Mouse (Mus musculus) T-helper 2 cell (primary cell): Measurements from ENCODE around the gene Trim6.
"Not testable (repeated sequence)": the region's sequence is repeated elsewhere in the genome, so short reads cannot be mapped to it uniquely, and the experiment has no call there.

ENCODE experiments used
- in situ Hi-C: fragments of 300-600 bp; cut with MboI, MseI; formaldehyde crosslinking; loops from one replicate; pipeline ENCODE4 v1.15.1; 2025; ENCODE audit warnings: high pct_unique_total_duplicates

The Trim6 gene

GRCm38 (mm10) chr7:104218701-104219569 is at the start of gene Trim6:
Gene Trim6 (plus strand): TSS chr7:104218793.
- in situ Hi-C loops: loop anchor here (25.0 kb wide), 1 partner anchor 368 kb away; the partner anchor contains the start of genes Olfr653 and Olfr654

- in situ Hi-C loops: no loop called here
Observed at GRCm38 (mm10) chr7:104169634-104170204, 48.9 kb upstream of the Trim6 start.

GRCm38 (mm10) chr7:104175085-104175484 is 43.5 kb upstream of the Trim6 start:
- in situ Hi-C loops: loop anchor here (25.0 kb wide), 1 partner anchor 1312 kb away; the partner anchor contains the start of gene Cavin3

GRCm38 (mm10) chr7:104178422-104179054 is 40.1 kb upstream of the Trim6 start:
- in situ Hi-C loops: loop anchor here (25.0 kb wide), 1 partner anchor 1309 kb away; the partner anchor contains the start of gene Cavin3

- in situ Hi-C loops: loop anchor here (25.0 kb wide), 1 partner anchor 1308 kb away; the partner anchor contains the start of gene Cavin3
Observed at GRCm38 (mm10) chr7:104179074-104179473, 39.5 kb upstream of the Trim6 start.

GRCm38 (mm10) chr7:104183292-104183691 is 35.3 kb upstream of the Trim6 start, which contains the start of gene Olfr648:
Gene Olfr648 (minus strand): TSS chr7:104183392.
- in situ Hi-C loops: loop anchor here (10.0 to 25.0 kb wide), 2 partner anchors 228 to 1304 kb away; partner anchors contain the start of gene Cavin3

GRCm38 (mm10) chr7:104191275-104191674 is 27.3 kb upstream of the Trim6 start:
- in situ Hi-C loops: loop anchor here (25.0 kb wide), 1 partner anchor 1296 kb away; the partner anchor contains the start of gene Cavin3

GRCm38 (mm10) chr7:104195885-104196284 is 22.7 kb upstream of the Trim6 start, which contains the start of gene Olfr649:
Gene Olfr649 (minus strand): TSS chr7:104195985.
- in situ Hi-C loops: loop anchor here (25.0 kb wide), 1 partner anchor 1291 kb away; the partner anchor contains the start of gene Cavin3

GRCm38 (mm10) chr7:104199822-104200221 is 18.8 kb upstream of the Trim6 start:
- in situ Hi-C loops: loop anchor here (25.0 kb wide), 2 partner anchors 387 to 1287 kb away; partner anchors contain the start of genes Cavin3, Olfr653 and Olfr654

GRCm38 (mm10) chr7:104206197-104206596 is 12.4 kb upstream of the Trim6 start:
- in situ Hi-C loops: loop anchor here (25.0 kb wide), 1 partner anchor 381 kb away; the partner anchor contains the start of genes Olfr653 and Olfr654

- in situ Hi-C loops: loop anchor here (25.0 kb wide), 1 partner anchor 371 kb away; the partner anchor contains the start of genes Olfr653 and Olfr654
Observed at GRCm38 (mm10) chr7:104216011-104216535, 2.5 kb upstream of the Trim6 start.

- in situ Hi-C loops: loop anchor here (25.0 kb wide), 1 partner anchor 369 kb away; the partner anchor contains the start of genes Olfr653 and Olfr654
Observed at GRCm38 (mm10) chr7:104217881-104218280, 712 bp upstream of the Trim6 start.

GRCm38 (mm10) chr7:104231203-104231602 is 12.6 kb downstream of the Trim6 start:
- in situ Hi-C loops: loop anchor here (10.0 kb wide), 1 partner anchor 74 kb away; no protein-coding TSS in a partner anchor

GRCm38 (mm10) chr7:104240857-104241256 is 22.3 kb downstream of the Trim6 start:
- in situ Hi-C loops: no loop called here

GRCm38 (mm10) chr7:104243616-104244015 is 25.0 kb downstream of the Trim6 start:
- in situ Hi-C loops: no loop called here

- in situ Hi-C loops: no loop called here
Observed at GRCm38 (mm10) chr7:104244287-104245181, 25.9 kb downstream of the Trim6 start, which contains the start of gene Trim34a. Gene Trim34a (plus strand): TSS chr7:104244457.

- in situ Hi-C loops: loop anchor here (5.0 kb wide), 1 partner anchor 77 kb away; no protein-coding TSS in a partner anchor
Observed at GRCm38 (mm10) chr7:104260380-104260779, 41.8 kb downstream of the Trim6 start.

GRCm38 (mm10) chr7:104265335-104265734 is 46.7 kb downstream of the Trim6 start:
- in situ Hi-C loops: not testable (repeated sequence)

- in situ Hi-C loops: not testable (repeated sequence)
Observed at GRCm38 (mm10) chr7:104279361-104279760, 60.8 kb downstream of the Trim6 start.
